Mouse (Mus musculus) CD4-positive helper T cell, adult 2 months (primary cell): ENCODE measurements at regions not wholly inside any gene's neighbourhood (a gene's known extent, or its start where the extent isn't known, plus 50 kb on each side); places are given as distances from the start of the nearest gene placed in this dataset.

ENCODE experiments used
- DNase-seq: peaks from one replicate; pipeline ENCODE4 v3.0.0-alpha.2; 2012; ENCODE audit warnings: low read depth, missing footprints, low spot score

- no peak for DNase-seq
These were observed 155.2 kb upstream of the Robo1 start for GRCm38 (mm10) chr16:72152920-72153319.

GRCm38 (mm10) chr16:72157913-72158312 is 150.2 kb upstream of the Robo1 start:
- no peak for DNase-seq

- DNase-seq, result no peak
These were observed 148.7 kb upstream of the Robo1 start for GRCm38 (mm10) chr16:72159411-72159810.

- DNase-seq, result no peak
These were observed 132.4 kb upstream of the Robo1 start for GRCm38 (mm10) chr16:72175727-72176126.

GRCm38 (mm10) chr16:72194320-72194719 is 113.8 kb upstream of the Robo1 start:
- DNase-seq, result no peak

GRCm38 (mm10) chr16:72215360-72216013 is 92.6 kb upstream of the Robo1 start:
- no peak for DNase-seq

- peak; percentile 8 for DNase-seq
These were observed 90.1 kb upstream of the Robo1 start for GRCm38 (mm10) chr16:72218021-72218420.

- no peak for DNase-seq
These were observed 86.1 kb upstream of the Robo1 start for GRCm38 (mm10) chr16:72221912-72222502.

GRCm38 (mm10) chr16:72223860-72224259 is 84.2 kb upstream of the Robo1 start:
- no peak for DNase-seq

GRCm38 (mm10) chr16:72225157-72225880 is 82.8 kb upstream of the Robo1 start:
- DNase-seq, result no peak

- no peak for DNase-seq
These were observed 73.7 kb upstream of the Robo1 start for GRCm38 (mm10) chr16:72234366-72234765.

- DNase-seq, result no peak
These were observed 68.5 kb upstream of the Robo1 start for GRCm38 (mm10) chr16:72239631-72240030.

- DNase-seq, result no peak
These were observed 51.7 kb upstream of the Robo1 start for GRCm38 (mm10) chr16:72256388-72256787.
